Mouse (Mus musculus) telencephalon, adult 2 months (tissue): ENCODE results near the gene Rbm46.

Experiments used
- DNase-seq: peaks from one replicate; pipeline ENCODE4 v3.0.0-alpha.2; 2011; ENCODE audit warnings: low read depth, low spot score

The Rbm46 gene

DNA sequence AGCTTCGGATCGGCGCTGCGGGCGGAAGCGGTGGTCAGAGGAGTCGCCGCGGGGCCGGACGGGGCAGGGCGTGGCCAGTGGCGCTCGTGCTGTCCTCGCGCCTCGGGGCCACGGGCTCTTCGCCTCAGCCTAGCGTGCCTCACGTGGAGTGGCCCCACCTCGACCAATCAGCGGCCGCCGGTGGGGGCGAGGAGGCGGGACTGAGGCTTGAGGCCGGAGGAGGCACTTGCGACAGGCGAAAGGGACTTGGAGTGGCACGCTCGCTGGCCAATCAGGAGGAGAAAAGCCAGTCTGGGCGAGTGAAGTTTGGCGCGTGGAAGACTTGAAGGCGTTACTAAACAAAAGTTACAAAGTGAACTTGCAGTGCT lies at the start of gene Rbm46:
TSS of gene Rbm46 (minus strand) at position 112 of the 368 bp plus-strand sequence.
- DNase-seq = peak; percentile 24

- DNase-seq = no peak
Measured at GRCm38 (mm10) chr3:82915632-82916031, 39.3 kb upstream of the Rbm46 start.

DNA sequence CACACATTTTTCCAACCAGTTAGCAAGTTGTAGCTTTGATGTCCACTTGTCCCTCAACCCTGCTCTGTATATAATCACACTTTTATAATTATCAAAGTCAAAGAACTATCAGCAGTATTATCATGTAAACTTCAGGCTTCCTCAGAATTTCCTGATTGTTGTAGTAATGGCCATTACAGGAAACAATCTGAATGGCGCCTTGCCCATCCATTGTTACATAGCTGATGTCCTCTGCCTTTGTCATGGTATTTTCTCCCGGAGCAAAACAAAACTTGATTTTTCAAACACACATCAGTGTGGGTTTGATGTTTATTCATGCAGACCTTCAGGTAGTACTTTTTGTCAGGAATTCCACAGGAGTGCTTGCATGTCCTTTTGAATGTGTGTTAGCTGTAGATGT lies 32.4 kb upstream of the Rbm46 start:
- DNase-seq = no peak

DNA sequence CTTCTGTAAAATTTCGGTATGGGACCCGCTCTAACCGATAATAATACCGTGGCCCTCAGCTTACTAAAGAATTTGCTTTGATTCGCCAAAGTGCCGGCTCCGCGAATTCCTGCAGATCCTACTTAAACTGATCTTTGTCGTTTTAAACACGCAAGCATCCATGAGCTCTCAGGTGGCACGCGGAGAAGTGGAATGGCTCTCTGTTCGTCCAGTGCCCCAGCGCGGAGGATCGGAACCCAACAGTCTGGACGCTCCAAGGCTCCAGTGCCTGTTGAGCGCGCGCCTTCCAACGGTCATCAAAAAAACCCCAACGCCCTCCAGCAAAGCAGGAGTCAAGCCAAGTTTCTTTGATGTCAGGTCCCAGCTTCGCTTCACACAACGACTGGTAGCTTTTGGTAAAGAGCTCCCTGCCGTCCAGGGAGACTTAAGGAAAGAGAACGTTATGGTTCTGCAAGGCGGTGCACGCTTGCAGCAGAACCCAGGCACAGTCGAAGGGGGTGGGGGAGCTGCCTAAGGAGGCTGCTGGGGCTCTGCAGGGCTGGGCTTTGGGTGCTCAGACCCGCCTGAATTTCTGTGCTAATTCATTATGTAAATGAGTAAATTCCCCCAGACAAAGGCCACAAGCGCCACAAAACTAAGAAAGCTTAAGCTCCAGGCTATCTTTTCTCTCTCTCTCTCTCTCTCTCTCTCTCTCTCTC lies 28.1 kb upstream of the Rbm46 start:
- DNase-seq = no peak

DNA sequence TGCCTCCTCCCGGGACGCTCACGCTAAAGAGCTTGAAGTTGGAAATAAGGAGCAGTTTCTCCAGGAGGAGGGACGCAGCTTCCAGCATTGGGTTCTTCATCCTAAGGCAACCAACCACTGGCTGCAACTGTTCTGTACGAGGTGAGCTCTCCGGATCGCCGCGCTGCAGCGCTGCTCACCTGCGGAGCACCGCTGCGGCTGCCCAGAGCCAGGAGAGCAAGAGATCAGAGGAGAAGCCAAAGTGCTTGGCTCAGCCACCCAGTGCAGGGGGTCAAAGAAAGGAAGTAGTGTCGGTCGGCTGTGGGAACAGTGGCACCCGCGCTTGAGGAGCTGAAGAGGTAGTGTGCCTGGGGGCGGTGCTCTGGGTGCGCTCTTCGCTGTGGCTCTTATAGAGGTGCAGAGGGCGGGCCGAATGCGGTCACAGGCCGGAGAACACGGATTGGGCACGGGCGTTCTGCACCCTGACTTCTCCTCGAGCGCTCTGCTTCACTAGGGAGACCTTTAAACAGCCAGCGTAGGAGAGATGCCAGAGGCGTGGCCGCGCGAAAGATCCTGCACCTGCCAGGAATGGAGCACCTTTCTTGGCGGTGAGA lies 27.4 kb upstream of the Rbm46 start, which contains the start of gene Lrat:
TSS of gene Lrat (minus strand) at position 361 of the 593 bp plus-strand sequence.
- no peak for DNase-seq

- no peak for DNase-seq
Measured at GRCm38 (mm10) chr3:82902757-82903612, 26.7 kb upstream of the Rbm46 start.

- no peak for DNase-seq
Measured at GRCm38 (mm10) chr3:82888842-82889241, 12.6 kb upstream of the Rbm46 start.

DNA sequence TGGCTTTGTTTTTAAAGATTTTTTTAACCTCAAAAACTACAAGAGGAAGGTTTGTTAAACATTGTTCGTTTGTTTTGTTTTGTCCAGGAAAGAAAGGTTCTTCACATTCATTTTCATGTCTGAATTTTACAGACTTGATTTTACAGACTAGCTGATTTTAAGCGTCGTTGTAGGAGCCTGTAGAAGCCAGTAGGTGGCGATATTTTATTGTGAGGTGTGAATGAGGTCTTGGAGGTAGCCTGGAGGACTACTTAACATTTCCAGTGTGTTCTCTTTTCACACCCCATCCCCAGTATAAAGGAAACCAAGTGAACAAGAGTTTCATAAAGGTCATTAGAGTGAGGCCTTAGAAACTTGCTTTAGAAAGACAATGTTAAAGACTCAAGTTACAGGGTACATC lies 975 bp upstream of the Rbm46 start:
- DNase-seq = peak; percentile 17

DNA sequence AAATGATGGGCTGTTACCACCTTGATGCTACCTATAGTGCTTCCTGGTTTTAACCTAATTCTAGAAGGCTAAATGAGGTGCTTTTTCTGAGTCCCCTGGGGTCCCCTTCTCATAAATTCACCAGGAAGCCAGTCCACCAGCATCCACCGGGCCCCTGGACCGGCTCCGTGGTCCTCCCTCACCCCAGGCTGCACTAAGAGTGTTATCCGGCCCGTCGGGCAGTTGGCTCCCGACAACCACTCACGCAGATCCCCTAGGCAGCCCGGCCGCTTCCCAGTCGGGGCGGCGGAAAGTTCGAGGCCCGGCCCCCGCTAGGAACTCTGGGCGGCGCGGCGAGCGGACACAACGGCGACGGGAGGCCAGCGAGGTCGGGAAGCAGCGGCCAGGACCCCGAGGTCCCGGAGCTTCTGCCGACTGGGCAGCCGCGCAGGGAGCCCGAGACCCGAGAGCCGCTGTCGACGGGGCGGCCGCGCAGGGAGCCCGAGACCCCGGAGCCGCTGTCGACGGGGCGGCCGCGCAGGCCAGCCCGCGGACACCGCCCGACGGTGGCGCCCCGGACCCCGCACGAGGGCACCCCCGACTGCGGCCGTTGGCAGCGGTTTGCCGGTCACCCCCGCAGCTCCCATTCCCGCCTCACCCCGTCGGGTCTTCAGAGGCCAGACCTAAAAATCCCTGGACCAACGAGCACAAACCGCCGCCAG lies 462 bp downstream of the Rbm46 start:
- no peak for DNase-seq

- DNase-seq = peak; percentile 43
Measured at GRCm38 (mm10) chr3:82857414-82858077, 18.7 kb downstream of the Rbm46 start.

GRCm38 (mm10) chr3:82825165-82825564 lies 51.1 kb downstream of the Rbm46 start:
- no peak for DNase-seq

DNA sequence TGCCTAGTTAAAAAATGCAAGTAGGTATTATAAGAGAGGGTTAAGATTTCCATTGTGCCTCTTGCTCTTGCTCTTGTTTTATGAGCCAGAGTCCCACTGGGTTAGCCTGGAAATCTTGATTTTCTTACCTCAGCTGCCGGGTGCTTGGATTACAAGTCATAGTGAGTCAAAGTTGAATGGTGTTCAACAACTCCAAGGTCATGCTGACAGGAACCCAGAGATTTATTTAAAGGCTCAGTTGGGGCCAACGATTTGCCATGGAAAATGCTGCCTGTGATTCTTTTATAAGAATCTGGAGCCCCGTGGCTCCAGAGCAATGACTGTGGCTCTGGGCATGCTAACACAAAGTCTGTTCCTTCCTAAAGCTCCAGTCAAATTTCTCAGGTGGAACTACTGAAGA lies 64.4 kb downstream of the Rbm46 start:
- no peak for DNase-seq

DNA sequence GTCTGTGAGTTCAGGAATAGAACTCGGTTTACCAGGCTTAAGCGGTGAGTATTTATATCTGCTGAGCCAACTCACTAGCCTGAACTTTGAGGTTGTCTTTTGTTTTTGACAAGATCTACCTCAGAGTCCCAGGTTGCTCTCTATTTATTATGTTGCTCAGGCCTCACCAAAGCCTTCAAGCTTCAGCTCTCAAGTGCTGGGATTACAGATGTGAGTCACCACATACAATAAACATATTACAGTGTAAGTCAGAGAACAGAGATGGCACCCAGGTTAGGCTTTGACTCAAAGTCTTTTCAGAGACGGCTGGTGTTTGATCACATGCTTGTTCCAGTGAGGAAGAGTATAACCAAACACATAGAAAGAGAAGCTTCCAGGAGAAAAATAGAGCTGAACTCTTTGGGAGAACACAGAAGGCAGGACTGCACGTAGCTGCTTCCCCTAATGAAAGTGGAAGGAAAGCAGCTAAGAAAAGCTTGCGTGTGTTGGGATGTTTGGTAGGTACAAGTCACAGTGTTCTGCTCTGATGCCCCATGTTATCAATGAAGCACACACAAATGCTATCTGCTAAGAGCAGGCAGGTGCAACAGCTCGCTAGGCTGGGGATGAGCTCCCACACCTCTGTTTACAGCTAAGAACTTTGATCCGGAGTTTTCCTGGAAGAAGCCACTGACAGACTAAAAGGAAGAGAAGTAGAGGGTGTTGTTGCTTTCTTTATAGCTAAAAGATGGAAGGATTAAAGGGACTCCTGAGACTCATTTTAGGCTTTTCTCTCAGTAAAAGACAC lies 65.8 kb downstream of the Rbm46 start:
- no peak for DNase-seq

DNA sequence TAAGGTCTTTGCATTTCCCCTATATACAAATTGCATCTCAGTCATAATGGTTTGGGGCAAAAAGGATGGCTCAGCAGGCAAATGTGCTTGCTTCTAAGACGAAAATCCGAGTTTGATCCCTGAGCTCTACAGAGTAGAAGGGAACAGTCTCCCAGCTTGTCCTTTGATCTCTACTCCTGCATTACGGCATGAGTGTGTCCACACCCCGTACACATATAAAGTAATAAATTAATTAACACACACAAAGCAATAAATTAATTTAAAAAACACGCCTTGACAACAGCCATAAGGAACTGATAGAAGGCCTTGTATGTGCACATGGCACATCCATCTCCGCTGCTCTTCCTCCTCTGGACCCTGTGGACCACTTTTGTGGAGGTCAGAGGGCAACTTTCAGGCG lies 66.5 kb downstream of the Rbm46 start:
- no peak for DNase-seq

- DNase-seq = no peak
Measured at GRCm38 (mm10) chr3:82808323-82808911, 67.9 kb downstream of the Rbm46 start.

DNA sequence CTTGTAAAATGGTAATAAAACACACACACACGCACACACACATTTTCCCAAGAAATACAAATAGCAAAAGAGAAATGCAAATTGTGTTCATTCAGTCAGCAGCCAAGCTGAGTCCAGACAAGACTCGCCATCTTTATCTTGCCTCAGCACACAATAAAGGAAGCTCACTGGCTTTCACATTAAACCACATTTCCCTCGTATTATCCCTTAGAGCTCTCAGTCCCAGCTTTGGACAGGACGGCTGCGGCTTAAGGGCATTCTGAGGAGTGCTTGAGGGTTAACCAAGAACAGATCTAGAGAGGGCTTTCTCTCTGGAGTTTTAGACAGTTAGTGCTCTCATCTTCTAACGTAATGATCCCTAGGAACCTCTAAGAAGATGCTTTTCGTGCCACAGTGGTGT lies 71.0 kb downstream of the Rbm46 start:
- DNase-seq = no peak

DNA sequence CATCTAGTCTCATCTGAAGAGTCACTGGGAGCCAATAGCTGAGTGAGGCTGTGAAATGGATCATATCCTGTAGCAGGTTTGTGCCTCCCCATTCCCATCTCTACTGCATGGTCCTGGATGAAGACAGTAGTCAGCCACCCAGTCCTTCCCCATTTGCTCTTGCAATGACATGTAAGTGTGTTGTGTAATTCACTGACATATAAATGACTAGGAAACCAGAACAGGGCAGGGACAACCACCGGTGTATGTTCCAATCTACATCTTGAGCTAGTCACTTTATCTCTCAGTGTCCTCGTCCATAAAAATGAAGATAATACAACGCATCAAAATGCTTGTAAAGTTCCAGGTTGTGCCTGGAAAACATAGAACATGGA lies 75.8 kb downstream of the Rbm46 start:
- no peak for DNase-seq

DNA sequence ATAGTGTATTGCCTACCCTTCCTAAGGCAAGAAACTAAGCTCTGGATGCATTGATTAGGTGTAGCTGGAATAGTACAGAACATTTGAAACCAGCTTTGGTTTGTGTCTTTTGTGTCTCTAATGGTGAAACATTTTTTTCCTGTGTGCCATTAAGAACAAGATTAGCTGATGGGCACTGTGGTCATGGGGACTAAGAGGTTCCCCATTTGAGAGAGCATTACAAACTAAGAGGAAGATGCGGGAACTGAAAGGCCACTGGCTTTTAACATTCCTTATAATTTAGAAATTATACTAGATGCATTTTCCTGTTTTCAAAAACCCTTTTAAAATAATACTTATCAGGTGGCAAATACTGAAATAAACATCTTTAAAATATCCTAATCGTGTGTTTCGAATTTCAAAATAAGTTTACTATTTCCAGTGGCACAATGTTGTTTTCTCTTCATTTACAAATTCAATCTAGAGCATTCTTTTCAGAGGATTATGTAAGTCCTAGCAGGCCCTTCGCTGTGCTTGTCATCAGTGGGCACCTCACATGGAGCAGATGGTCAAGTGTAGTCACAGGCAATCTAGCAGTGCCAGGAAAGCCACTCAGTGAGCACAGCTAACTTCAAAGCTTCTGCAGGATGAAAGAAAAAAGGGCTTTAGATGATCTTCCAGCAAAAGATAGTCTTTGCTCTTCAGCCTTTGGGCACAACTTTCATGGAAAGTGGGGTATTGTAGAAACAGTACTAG lies 76.4 kb downstream of the Rbm46 start:
- peak; percentile 60 for DNase-seq

DNA sequence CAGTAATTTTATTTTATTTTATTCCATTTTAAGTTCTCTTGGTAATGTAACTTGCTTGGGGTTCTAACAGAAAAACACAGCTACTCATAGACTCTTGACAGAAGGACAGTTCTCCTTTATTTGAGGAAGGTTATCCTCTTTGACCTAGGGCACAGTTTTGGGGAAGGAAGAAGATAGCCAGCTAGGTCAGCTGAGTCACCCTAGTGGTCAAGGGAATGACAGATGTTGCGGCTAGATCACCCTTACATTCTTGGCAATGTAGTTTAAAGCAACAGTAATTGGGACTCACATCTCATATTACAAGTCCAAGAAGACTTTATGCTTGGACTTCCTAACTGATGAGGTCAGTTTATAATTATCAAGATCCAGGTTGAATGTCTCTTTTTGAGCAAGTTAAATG lies 82.6 kb downstream of the Rbm46 start:
- DNase-seq = no peak

DNA sequence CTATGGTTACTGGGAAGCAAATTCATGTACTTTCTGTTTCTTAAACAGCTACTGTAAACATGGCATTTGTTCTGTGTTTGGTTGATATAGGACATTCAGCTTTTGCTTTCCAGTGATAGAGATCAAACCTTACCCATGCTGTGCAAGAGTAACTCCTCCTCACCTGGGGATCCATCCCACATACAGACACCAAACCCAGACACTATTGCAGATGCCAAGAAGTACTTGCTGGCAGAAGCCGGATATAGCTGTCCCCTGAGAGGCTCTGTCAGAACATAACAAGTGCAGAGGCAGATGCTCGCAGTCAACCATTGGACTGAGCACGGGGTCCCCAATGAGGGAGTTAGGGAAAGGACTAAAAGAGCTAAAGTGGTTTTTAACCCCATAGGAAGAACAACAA lies 84.6 kb downstream of the Rbm46 start:
- peak; percentile 11 for DNase-seq
